Mouse (Mus musculus) lung, adult 2 months (tissue): ENCODE data around the gene Mpo.

Source experiments
- CTCF ChIP-seq: fragments of 200-500 bp; IDR thresholded peaks from 2 replicates; pipeline ENCODE4 v1.5.1; 2011; ENCODE audit warnings: mild to moderate bottlenecking, low read length, control low read depth; ENCODE audit not compliant: insufficient read depth
- POLR2A ChIP-seq: fragments of 200-500 bp; IDR thresholded peaks from 2 replicates; pipeline ENCODE4 v1.6.1; 2011; ENCODE audit warnings: low read depth, mild to moderate bottlenecking, control low read depth, low read length, borderline replicate concordance; ENCODE audit errors: extremely low read depth

DNA sequence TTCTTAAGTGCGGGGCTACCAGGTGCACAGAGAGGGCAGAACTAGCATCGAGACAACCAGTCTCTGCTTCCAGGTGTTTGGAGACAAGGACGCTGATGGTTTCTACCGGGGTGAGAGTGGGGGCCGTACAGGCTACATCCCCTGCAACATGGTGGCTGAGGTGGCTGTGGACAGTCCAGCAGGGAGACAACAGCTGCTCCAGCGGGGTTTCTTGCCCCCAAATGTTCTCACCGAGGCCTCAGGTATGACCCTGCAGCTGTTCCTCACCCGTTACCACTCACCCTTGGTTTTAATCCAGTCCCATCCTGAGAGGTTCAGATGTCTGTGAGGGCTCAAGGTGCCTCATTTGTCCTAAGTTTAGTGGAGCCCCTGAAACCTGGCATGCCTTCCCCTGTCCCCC is 13.3 kb upstream of the Mpo start:
- TF ChIP-seq POLR2A (no peak), CTCF (no peak)
